Mouse (Mus musculus) heart, embryonic 11.5 days (tissue): ENCODE measurements around the gene Tmem178b. TPM values are rescaled to one million over a fixed set of nuclear protein-coding genes. Genes with fewer than 3 reads are reported as not detected.

ENCODE experiments used
- ATAC-seq: fragments of 200-750 bp; cut with Nextera tagmentation; replicated peaks from 2 replicates; pipeline ENCODE4 v1.8.0; 2017; ENCODE audit warnings: moderate library complexity; ENCODE audit not compliant: insufficient number of reproducible peaks, low FRiP score, low TSS enrichment
- H3K27ac ChIP-seq: fragments of 300-500 bp; sonication (generic); 2 replicates; pipeline ENCODE4 v1.5.1; 2014; ENCODE audit warnings: mild to moderate bottlenecking, low read depth, low read length
- H3K27me3 ChIP-seq: fragments of 300-500 bp; sonication (generic); 2 replicates; pipeline ENCODE4 v1.6.1; 2014; ENCODE audit warnings: mild to moderate bottlenecking, low read length, mixed read lengths; ENCODE audit not compliant: control insufficient read depth, insufficient read depth
- H3K36me3 ChIP-seq: fragments of 300-500 bp; sonication (generic); 2 replicates; pipeline ENCODE4 v1.6.1; 2014; ENCODE audit warnings: mild to moderate bottlenecking, low read length, moderate library complexity, mixed read lengths; ENCODE audit not compliant: control insufficient read depth, insufficient read depth
- H3K4me1 ChIP-seq: fragments of 300-500 bp; sonication (generic); 2 replicates; pipeline ENCODE4 v1.6.1; 2014; ENCODE audit warnings: low read length; ENCODE audit not compliant: control insufficient read depth, insufficient read depth
- H3K4me2 ChIP-seq: fragments of 300-500 bp; sonication (generic); 2 replicates; pipeline ENCODE4 v1.6.1; 2014; ENCODE audit warnings: mild to moderate bottlenecking, moderate library complexity
- H3K4me3 ChIP-seq: fragments of 300-500 bp; sonication (generic); 2 replicates; pipeline ENCODE4 v1.5.1; 2014; ENCODE audit warnings: low read depth, low read length
- H3K9ac ChIP-seq: fragments of 300-500 bp; sonication (generic); 2 replicates; pipeline ENCODE4 v1.6.1; 2014; ENCODE audit warnings: mild to moderate bottlenecking, low read depth, low read length, moderate library complexity
- H3K9me3 ChIP-seq: fragments of 300-500 bp; sonication (generic); replicated peaks from 2 replicates; pipeline ENCODE4 v1.6.1; 2016; ENCODE audit warnings: low read length; ENCODE audit not compliant: control insufficient read depth
- WGBS: fragments of 180-500 bp; shearing (Covaris S2); extraction: QIAGEN DNeasy Blood & Tissue Kit; methylation state at CpG from one replicate; pipeline ENCODE4 v1.1.7; 2014; ENCODE audit not compliant: insufficient replicate concordance; 5-methylcytosine and 5-hydroxymethylcytosine counted together
- polyA plus RNA-seq: library from polyadenylated mRNA; unstranded; fragments of >200 nt; fragmentation: Nextera tagmentation; extraction: Ambion mirVana; gene quantifications from 2 replicates; pipeline ENCODE4 v1.2.1, GENCODE M21; 2014

Gene Tmem178b
- polyA plus RNA-seq, 1 experiment from 2014 or later, result 0.26 TPM

- Histone ChIP-seq H3K4me3 (no peak overlapping the region), H3K4me2 (no peak overlapping the region)
Observed at GRCm38 (mm10) chr6:39940920-39941319, 67.8 kb downstream of the Tmem178b start.

GRCm38 (mm10) chr6:39944854-39945253 is 71.8 kb downstream of the Tmem178b start:
- no peaks in the 10 kb centered on the region for H3K36me3 ChIP-seq
- no peak overlapping the region for H3K4me3 ChIP-seq
- no peaks in the 10 kb centered on the region for H3K4me1 ChIP-seq
- no peaks in the 10 kb centered on the region for H3K27me3 ChIP-seq
- no peak overlapping the region for H3K27ac ChIP-seq
- no peaks in the 10 kb centered on the region for H3K9me3 ChIP-seq
- WGBS, result 76% methylated on average over 9 of the region's 9 CpGs
- no peak for ATAC-seq
- no peak overlapping the region for H3K4me2 ChIP-seq
- no peak overlapping the region for H3K9ac ChIP-seq

More at GRCm38 (mm10) chr6:39940920-39941319, 67.8 kb downstream of the Tmem178b start:
- ATAC-seq, result no peak
- Histone ChIP-seq H3K27ac (no peak overlapping the region), H3K9me3 (no peaks in the 10 kb centered on the region), H3K27me3 (no peaks in the 10 kb centered on the region), H3K4me1 (no peaks in the 10 kb centered on the region), H3K9ac (no peak overlapping the region), H3K36me3 (no peaks in the 10 kb centered on the region)
- 83% methylated on average over 7 of the region's 7 CpGs for WGBS

GRCm38 (mm10) chr6:39945670-39946440 is 72.8 kb downstream of the Tmem178b start:
- Histone ChIP-seq H3K4me3 (no peak overlapping the region), H3K4me2 (no peak overlapping the region), H3K9ac (no peak overlapping the region), H3K36me3 (no peaks in the 10 kb centered on the region), H3K9me3 (no peaks in the 10 kb centered on the region), H3K27ac (no peak overlapping the region), H3K27me3 (no peaks in the 10 kb centered on the region), H3K4me1 (no peaks in the 10 kb centered on the region)
- ATAC-seq, result no peak
- WGBS, result 68% methylated on average over 5 of the region's 5 CpGs

- no peak overlapping the region for H3K9ac ChIP-seq
- 68% methylated on average over 4 of the region's 4 CpGs for WGBS
- no peak for ATAC-seq
- H3K27ac ChIP-seq, result no peak overlapping the region
- no peak overlapping the region for H3K4me3 ChIP-seq
- no peaks in the 10 kb centered on the region for H3K36me3 ChIP-seq
- H3K9me3 ChIP-seq, result no peaks in the 10 kb centered on the region
- H3K4me1 ChIP-seq, result no peaks in the 10 kb centered on the region
- no peaks in the 10 kb centered on the region for H3K27me3 ChIP-seq
- no peak overlapping the region for H3K4me2 ChIP-seq
Observed at GRCm38 (mm10) chr6:39946601-39947000, 73.5 kb downstream of the Tmem178b start.

- ATAC-seq, result no peak
- Histone ChIP-seq H3K36me3 (no peaks in the 10 kb centered on the region), H3K27me3 (no peaks in the 10 kb centered on the region), H3K27ac (no peak overlapping the region), H3K4me2 (no peak overlapping the region), H3K4me3 (no peak overlapping the region), H3K9me3 (no peaks in the 10 kb centered on the region), H3K4me1 (no peaks in the 10 kb centered on the region), H3K9ac (no peak overlapping the region)
- WGBS, result 88% methylated on average over 5 of the region's 5 CpGs
Observed at GRCm38 (mm10) chr6:39953951-39954350, 80.9 kb downstream of the Tmem178b start.

GRCm38 (mm10) chr6:39955211-39955610 is 82.1 kb downstream of the Tmem178b start:
- Histone ChIP-seq H3K27ac (no peak overlapping the region), H3K4me2 (no peak overlapping the region), H3K9ac (no peak overlapping the region), H3K9me3 (no peaks in the 10 kb centered on the region), H3K36me3 (no peaks in the 10 kb centered on the region), H3K4me1 (no peaks in the 10 kb centered on the region), H3K4me3 (no peak overlapping the region), H3K27me3 (no peaks in the 10 kb centered on the region)
- no peak for ATAC-seq
- 84% methylated on average over 2 of the region's 2 CpGs for WGBS

GRCm38 (mm10) chr6:39964606-39965005 is 91.5 kb downstream of the Tmem178b start:
- no peak for ATAC-seq
- Histone ChIP-seq H3K27ac (no peak overlapping the region), H3K9ac (no peak overlapping the region), H3K27me3 (no peaks in the 10 kb centered on the region), H3K9me3 (no peaks in the 10 kb centered on the region), H3K36me3 (no peaks in the 10 kb centered on the region), H3K4me2 (no peak overlapping the region), H3K4me1 (no peaks in the 10 kb centered on the region), H3K4me3 (no peak overlapping the region)
- 64% methylated on average over 4 of the region's 4 CpGs for WGBS

- Histone ChIP-seq H3K4me3 (no peak overlapping the region), H3K27ac (no peak overlapping the region), H3K9me3 (no peaks in the 10 kb centered on the region), H3K4me2 (no peak overlapping the region), H3K27me3 (no peaks in the 10 kb centered on the region), H3K4me1 (no peaks in the 10 kb centered on the region), H3K9ac (no peak overlapping the region), H3K36me3 (no peaks in the 10 kb centered on the region)
- no peak for ATAC-seq
Observed at GRCm38 (mm10) chr6:39970281-39970680, 97.2 kb downstream of the Tmem178b start.

GRCm38 (mm10) chr6:39978942-39979341 is 105.9 kb downstream of the Tmem178b start:
- H3K4me3 ChIP-seq, result no peak overlapping the region
- H3K4me1 ChIP-seq, result no peaks in the 10 kb centered on the region
- no peak overlapping the region for H3K4me2 ChIP-seq
- ATAC-seq, result no peak
- H3K9me3 ChIP-seq, result no peaks in the 10 kb centered on the region
- no peak overlapping the region for H3K9ac ChIP-seq
- no peaks in the 10 kb centered on the region for H3K27me3 ChIP-seq
- no peaks in the 10 kb centered on the region for H3K36me3 ChIP-seq
- 70% methylated on average over 4 of the region's 4 CpGs for WGBS
- H3K27ac ChIP-seq, result no peak overlapping the region
